In genomic region chr9:65188599-65188998, GRCm38 (mm10) we compare ENCODE assay signal across 8 mouse cellular contexts. TPM values are rescaled to one million over a fixed set of nuclear protein-coding genes. Genes with fewer than 3 reads are reported as not detected.
A peak's percentile ranks its signal among the peaks of the same experiment; 100 is the strongest.
DNase-seq lines count a peak whose midpoint lies in the region; ATAC-seq lines count a peak whose summit lies in the region.

No protein-coding gene starts in this region.

- intact Hi-C loops in left cerebral cortex, postnatal 10 days (cut with DNase I) = loop anchor here (2.0 kb wide), 2 partner anchors 48 to 56 kb away; partner anchors contain the start of gene Igdcc3

- peak overlapping the region; percentile 57 for H3K27ac ChIP-seq in midbrain, embryonic 10.5 days (replicated peaks)

- peaks cover 42% of the 10 kb centered on the region for H3K36me3 ChIP-seq in midbrain, embryonic 10.5 days

- H3K27me3 ChIP-seq in midbrain, embryonic 10.5 days (ENCODE audit: low read depth, poor library complexity, severe bottlenecking) = no peaks in the 10 kb centered on the region

- ATAC-seq in activated CD4-positive, CD25-positive, alpha-beta regulatory T cell, adult 4 months = no peak

- H3K9me3 ChIP-seq in midbrain, embryonic 10.5 days (replicated peaks) = no peaks in the 10 kb centered on the region

- DNase-seq in adipocyte (ENCODE audit: low spot score) = peak; percentile 91
- peak; percentile 81 for DNase-seq in cerebellum, adult 9-11 months
- peak; percentile 69 to 83 for DNase-seq in frontal cortex, postnatal 14 days (ENCODE audit: low spot score in 2 of 2)
- peak; percentile 94 for DNase-seq in induced T-regulatory cell, adult 2 months (ENCODE audit: low read depth)
- peak; percentile 81 to 84 for DNase-seq in left cerebral cortex, postnatal 10 days (ENCODE audit: extremely low spot score in 1 of 2, low spot score in 2 of 2)
- DNase-seq in midbrain, embryonic 10.5 days (ENCODE audit: low spot score) = peak; percentile 87
- DNase-seq in right cerebral cortex, postnatal 25 days = peak; percentile 71

- H3K4me3 ChIP-seq in midbrain, embryonic 10.5 days = no peak overlapping the region

- H3K4me1 ChIP-seq in midbrain, embryonic 10.5 days = peaks cover 83% of the 10 kb centered on the region

- WGBS in midbrain, embryonic 10.5 days = 4% methylated on average over 3 of the region's 3 CpGs

RNA-seq across cellular contexts. Expression of gene Parp16, which starts 6.6 kb away (rescaled TPM):
- total RNA-seq in left cerebral cortex, postnatal 10 days (2021) = 1 to 10 TPM; 4.1 to 4.6 TPM
- 7.2 and 7.9 TPM in 2 replicates for polyA plus RNA-seq in midbrain, embryonic 10.5 days (2016; fragmentation: Nextera tagmentation; extraction: Ambion mirVana)
- 1 to 10 TPM; 5.7 to 6.6 TPM for polyA plus RNA-seq in activated CD4-positive, CD25-positive, alpha-beta regulatory T cell, adult 4 months (2017; shearing (Covaris generic))

RNA-seq across cellular contexts. Expression of gene Igdcc3, which starts 47.6 kb away (rescaled TPM):
- total RNA-seq in left cerebral cortex, postnatal 10 days (2021) = 1 to 10 TPM; 2.5 to 4.2 TPM
- polyA plus RNA-seq in midbrain, embryonic 10.5 days (2016; fragmentation: Nextera tagmentation; extraction: Ambion mirVana) = 334 and 450 TPM in 2 replicates
- polyA plus RNA-seq in activated CD4-positive, CD25-positive, alpha-beta regulatory T cell, adult 4 months (2017; shearing (Covaris generic)) = not detected

Comparison
In these comparisons a context has a peak if more than half of its experiments do, and no peak if none do; other contexts are left out.
1. RNA of gene Igdcc3, which starts 47.6 kb away (polyA plus RNA-seq): 334 to 450 TPM in midbrain, embryonic 10.5 days; not detected in activated CD4-positive, CD25-positive, alpha-beta regulatory T cell, adult 4 months; every median in the first group is over 100 times any median in the second.
2. Peak in every context shown above with its lines, with median percentiles within 50 percentile points of each other: DNase-seq.